Mouse (Mus musculus): ENCODE measurements at regions not wholly inside any gene's neighbourhood (a gene's known extent, or its start where the extent isn't known, plus 50 kb on each side); places are given as distances from the start of the nearest gene placed in this dataset.

- no peak for DNase-seq
These were observed 92.0 kb downstream of the Cdc5l start for GRCm38 (mm10) chr17:45341573-45341972.

DNA sequence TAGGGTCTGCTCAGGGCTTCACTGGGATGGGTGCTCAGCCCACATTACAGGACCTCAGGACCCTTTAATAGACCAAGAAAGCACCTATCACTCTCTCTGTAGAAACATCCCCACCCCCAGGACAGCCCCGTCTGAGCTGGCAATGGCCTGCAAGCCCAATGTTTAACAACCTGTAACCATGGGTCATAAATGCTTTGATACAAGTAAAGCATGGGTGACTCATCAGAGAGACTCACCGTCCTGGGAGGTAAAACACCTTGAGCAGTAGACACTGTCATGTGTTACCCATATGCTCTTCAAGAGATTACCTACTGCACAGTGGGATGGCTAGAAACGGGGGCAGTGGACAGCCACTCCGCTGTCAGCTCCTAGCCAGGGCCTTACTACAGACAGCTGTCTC lies 92.7 kb downstream of the Cdc5l start:
- DNase-seq = no peak

DNA sequence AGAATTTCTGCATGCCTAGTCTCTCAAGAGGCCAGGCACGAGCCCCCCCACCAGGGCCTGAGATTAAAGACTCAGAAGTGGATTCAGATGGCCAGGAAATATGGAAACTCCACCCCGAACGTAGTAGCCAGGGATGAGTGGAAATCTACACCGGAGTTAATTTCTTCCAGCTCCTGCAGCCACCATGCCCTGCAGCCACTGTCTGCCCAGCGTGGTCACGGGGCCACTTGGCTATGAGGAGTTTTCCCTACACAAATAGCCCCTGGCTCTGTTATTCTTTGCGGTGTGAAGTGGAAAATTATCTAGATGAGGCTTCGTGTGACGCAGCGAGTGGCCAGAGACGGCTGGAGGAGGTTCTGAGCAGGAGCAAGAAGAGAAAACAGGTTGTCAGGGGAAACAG lies 94.3 kb downstream of the Cdc5l start:
- no peak for DNase-seq

DNA sequence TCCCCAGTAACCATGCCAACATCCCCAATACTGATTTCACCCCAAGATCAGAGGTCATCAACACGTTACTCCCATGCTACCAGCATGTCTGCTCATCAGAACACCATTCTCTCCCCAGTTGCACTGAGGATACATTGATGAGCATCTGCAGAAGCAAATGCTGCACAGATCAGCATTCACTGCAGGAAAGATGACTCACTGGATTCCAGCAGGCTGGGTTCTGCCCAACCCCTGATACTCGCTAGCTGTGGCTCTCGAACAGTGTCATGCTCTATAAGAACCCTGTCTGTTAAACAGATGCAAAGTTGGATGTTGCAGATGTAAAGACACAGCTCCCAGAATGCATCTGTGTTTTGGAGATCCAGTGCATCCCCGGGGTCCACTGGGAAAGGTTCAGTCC lies 95.5 kb downstream of the Cdc5l start:
- no peak for DNase-seq

GRCm38 (mm10) chr17:45335586-45336151 lies 97.9 kb downstream of the Cdc5l start:
- no peak for DNase-seq

DNA sequence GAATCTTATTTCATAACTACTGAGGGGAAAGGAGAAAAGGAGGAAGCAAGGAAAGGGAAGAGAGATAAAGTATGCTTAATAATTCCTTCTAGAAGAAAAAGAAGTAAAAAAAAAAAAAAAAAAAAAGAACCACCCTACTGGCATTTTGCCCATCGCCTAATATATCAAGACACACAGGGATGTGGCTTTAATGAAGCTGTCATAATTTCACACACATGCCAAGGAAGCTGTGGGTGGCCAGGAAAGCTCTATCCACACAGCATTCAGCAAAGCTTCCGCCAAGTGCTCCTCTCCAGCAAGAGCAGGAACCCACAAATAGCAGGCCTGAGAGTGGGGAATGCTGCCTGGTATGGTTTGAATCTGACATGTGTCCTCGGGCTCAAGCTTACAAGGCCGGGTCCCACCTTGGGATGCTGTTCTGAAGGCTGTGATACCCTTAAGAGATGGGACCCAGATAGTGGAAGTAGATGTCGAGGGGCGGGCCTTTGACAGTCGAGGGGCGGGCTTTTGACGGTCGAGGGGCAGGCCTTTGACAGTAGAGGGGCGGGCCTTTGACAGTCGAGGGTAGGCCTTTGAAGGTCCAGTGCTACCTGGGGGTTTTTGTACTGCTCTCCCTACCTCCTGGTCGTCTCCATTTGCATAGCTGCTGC lies 98.7 kb downstream of the Cdc5l start:
- no peak for DNase-seq

DNA sequence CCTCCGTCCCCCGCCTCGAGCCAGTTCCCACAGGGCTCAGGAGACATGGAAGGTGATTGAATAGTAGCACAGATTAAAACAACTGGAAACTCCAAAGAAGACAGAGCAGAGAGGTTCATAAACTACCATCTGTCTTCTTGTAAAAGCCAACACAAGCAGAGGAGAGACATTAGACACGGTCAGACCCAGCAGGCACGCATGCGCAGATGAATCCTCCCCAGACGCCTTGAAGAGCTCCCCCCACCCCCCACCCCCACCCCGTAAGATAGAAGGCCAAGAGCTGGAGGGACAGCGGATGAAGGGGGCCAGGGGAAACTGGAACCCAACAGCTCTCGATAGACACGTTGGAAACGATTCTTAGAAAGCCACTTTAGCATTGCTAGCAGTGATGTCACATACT lies 101.2 kb downstream of the Cdc5l start:
- DNase-seq = no peak

DNA sequence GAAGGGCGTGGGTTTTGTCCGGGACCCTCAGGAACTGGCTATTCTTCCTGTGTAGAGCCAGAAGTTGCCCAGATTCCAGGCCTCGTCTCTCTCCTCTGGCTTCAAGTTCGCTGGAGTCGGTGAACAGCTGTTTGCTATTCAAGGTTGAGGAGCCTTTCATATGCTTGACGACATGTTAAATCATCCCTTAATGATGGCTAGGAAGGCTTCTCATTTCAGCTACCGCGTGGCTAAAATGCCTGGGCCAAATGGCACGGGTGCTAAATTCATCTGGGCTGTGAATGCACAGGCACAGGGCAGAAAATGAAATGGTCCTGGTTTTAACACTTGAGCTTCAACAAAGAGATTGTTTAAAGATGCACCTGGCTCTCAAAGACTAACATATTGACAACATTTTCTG lies 104.3 kb downstream of the Cdc5l start:
- DNase-seq = no peak

- no peak for DNase-seq
These were observed 106.8 kb downstream of the Cdc5l start for GRCm38 (mm10) chr17:45326726-45327125.

- no peak for DNase-seq
These were observed 107.4 kb downstream of the Cdc5l start for GRCm38 (mm10) chr17:45326173-45326572.

DNA sequence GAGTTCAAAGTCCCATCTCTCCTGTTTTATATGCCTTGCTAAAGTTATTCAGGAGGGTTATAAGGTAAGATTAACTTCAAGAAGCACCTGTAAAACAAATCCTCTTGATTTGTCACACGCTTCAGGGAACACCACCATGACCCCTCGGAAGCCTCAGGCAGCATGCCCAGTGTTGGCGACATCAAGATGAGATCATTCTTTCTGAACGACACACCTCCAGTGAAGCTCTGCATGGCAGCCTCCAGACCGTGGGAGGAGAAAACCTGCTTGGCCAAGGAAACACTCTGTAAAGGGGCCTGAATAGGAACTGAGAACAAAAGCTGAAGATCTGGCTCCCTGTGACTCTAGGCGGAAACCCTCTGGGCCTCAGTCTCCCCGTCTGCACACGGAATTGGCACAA lies 110.7 kb downstream of the Cdc5l start:
- no peak for DNase-seq

DNA sequence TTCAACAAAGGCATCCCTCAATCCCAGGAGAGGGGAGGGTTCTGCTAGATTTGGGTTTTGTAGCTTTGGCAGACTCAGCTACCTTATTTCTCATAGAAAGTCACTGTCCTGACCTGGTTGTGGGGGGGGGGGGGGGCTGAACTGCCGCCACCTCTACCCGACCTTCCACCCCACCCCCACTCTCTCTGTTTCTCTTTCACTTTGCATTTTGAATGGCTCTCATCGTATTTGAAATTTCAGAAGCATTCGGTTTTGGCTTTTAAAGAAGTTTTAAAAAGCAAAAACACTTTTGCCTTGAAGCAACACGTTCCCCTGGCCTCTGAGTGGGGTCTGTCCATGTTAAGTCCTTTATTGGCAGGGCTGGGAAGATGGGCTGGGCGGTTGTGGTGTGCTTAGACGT lies 113.5 kb downstream of the Cdc5l start:
- DNase-seq = no peak

DNA sequence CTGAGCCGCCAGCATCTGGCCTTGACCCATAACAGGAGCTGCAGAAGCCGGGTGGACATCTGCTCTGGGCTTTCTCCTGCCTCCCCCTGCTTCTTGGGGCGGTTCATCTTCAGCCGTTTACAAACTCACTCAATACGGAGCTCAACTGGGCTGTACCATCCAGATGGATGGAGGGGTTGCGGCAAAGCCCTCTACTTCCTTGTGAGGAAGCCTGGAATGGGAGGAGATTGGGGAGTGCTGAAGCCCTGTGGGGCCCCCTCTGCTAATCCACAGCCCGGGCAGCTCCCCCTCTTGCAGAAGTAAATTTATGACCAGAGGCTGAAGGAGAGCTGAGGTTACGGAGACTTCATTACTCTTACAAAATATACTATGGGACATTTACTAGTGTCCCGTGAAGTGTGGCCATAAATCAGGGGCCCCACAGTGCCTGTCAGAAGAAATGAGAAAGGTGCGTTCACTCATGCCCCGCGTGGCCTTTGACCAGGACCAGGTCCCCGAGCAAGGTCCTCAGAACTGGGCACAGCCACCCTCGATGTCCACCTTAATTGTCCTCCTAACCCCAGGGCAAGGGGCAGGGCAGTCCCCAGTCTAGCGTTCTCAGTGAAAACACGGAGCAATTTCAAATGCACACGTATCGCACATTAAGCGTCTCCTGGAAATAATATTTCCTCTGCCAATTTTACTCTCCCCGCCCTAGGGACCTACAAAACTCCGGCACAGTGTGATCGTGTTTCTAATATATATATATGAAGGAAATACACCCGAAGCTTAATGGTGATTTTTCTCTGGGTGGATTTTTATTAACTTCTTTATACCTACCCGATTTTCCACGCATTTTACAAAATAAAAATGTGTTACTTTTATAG lies 115.1 kb downstream of the Cdc5l start:
- DNase-seq = no peak

GRCm38 (mm10) chr17:45312510-45313266 lies 120.8 kb downstream of the Cdc5l start:
- peak; percentile 97 for DNase-seq

GRCm38 (mm10) chr17:45306506-45306905 lies 127.0 kb downstream of the Cdc5l start:
- no peak for DNase-seq

DNA sequence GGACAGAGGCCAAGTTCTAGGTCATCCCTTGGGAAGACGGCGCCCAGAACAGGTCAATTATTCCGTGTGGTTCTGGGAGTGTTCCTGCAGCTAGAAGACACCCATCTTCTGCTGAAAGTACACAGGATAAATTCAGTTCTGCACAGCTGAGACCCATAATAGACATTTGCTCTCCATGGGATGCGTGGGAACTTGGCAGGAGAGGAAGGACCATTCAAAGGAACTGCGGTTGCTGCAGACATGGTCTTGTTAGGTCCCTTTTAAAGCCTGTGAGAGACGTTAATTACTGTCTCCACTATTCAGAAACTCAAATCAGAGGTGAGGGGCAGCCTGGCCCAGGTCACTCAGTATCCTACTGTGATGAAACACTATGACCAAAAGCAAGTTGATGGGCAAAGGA lies 130.4 kb downstream of the Cdc5l start:
- DNase-seq = no peak

DNA sequence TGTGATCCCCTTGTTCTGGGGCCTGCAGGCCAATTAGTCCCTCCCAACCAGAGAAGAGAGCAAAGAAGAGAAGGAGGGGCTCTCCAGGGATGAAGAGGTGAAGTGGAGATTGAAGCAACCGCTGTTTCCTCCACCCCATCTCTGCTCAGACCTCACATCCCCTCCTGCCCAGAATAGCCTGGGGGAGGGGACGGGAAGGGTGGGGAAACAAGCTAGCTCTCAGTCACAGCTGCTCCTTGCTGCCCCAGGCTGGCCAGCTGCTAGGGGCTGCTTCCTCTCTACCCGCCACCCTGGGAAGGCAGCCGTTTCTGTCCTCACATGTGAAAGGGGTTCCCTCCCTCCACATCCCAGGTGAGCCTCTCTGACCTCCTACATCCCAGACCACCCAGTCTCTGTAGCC lies 135.2 kb downstream of the Cdc5l start:
- DNase-seq = no peak

DNA sequence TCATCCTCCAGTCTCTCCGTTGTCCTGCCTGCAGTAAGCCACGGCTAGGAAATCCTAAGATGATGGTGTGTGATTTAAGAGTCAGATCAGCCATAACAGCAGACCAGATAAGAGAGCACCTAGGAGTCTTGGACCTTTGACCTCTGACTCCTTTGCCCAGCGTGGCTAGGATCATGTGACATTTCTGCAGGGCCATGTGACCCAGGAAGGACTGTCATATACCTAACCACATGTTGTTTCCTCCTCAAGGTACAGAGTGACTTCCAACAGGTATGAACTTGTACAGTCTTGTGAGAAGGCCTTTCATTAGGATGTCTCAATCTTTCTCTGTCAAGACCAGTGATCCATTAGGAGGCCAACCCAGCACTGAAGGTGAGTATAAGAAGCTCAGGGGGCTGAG lies 135.7 kb downstream of the Cdc5l start:
- no peak for DNase-seq

- DNase-seq = no peak
These were observed 137.2 kb downstream of the Cdc5l start for GRCm38 (mm10) chr17:45296363-45296762.

- no peak for DNase-seq
These were observed 138.7 kb downstream of the Cdc5l start for GRCm38 (mm10) chr17:45294886-45295285.

- DNase-seq = no peak
These were observed 139.2 kb downstream of the Cdc5l start for GRCm38 (mm10) chr17:45294256-45294865.

DNA sequence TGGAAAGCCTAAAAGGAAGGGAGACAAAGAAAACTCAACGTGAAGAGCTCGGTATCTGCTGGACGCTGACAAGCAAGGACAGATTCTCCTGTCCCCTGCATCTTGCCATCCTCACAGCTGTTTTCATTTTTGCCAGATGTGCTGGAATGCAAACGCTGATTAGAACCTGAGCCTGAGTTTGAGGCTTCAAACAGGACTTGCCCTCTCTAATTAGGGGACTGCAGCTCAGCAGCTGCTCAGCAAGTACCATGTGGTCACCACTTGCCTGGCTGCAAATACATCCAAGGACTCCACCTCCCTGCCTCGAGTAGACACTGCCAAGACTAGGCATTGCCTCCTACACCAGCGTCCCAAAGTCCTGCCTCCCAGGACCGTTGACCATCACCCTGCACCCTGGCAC lies 140.7 kb downstream of the Cdc5l start:
- DNase-seq = no peak

- no peak for DNase-seq
These were observed 142.5 kb downstream of the Cdc5l start for GRCm38 (mm10) chr17:45291052-45291451.
